Mouse (Mus musculus): ENCODE data around the gene Coa5. TPM values are rescaled to one million over a fixed set of nuclear protein-coding genes. Genes with fewer than 3 reads are reported as not detected.

The Coa5 gene
- 54.0 and 59.4 TPM in 2 replicates for polyA plus RNA-seq (2015; fragmentation: Nextera tagmentation; extraction: Ambion mirVana)

GRCm38 (mm10) chr1:37429366-37430296 is at the start of gene Coa5, which contains the start of gene Unc50:
TSS of gene Coa5 (minus strand) at chr1:37430103.
TSS of gene Unc50 (plus strand) at chr1:37430139.
- Histone ChIP-seq H3K4me3 (peak within 1 kb of the TSS; percentile 95), H3K4me1 (replicated peaks) (peaks cover 38% of the 10 kb centered on the region), H3K27ac (replicated peaks) (peak within 1 kb of the TSS; percentile 76), H3K9me3 (peaks cover 3% of the 10 kb centered on the region; the same call in 1 of the 2 replicates), H3K4me2 (peak within 1 kb of the TSS; percentile 94), H3K9ac (peak within 1 kb of the TSS; percentile 90), H3K27me3 (no peaks in the 10 kb centered on the region), H3K36me3 (peaks cover 56% of the 10 kb centered on the region)
- WGBS, result 4% methylated on average over 55 of the region's 57 CpGs
- ATAC-seq (ENCODE audit: low read depth), result peak; percentile 99

GRCm38 (mm10) chr1:37479074-37479473 is 49.2 kb upstream of the Coa5 start:
- H3K9ac ChIP-seq, result no peak overlapping the region
- H3K27ac ChIP-seq (replicated peaks), result no peak overlapping the region
- H3K9me3 ChIP-seq, result no peaks in the 10 kb centered on the region
- H3K27me3 ChIP-seq, result no peaks in the 10 kb centered on the region
- H3K4me3 ChIP-seq, result no peak overlapping the region
- no peak for ATAC-seq (ENCODE audit: low read depth)
- no peaks in the 10 kb centered on the region for H3K4me1 ChIP-seq (replicated peaks)
- 76% methylated on average over 9 of the region's 9 CpGs for WGBS
- no peak overlapping the region for H3K4me2 ChIP-seq
- peaks cover 3% of the 10 kb centered on the region; the same call in 1 of the 2 replicates for H3K36me3 ChIP-seq

- Histone ChIP-seq H3K4me1 (replicated peaks) (no peaks in the 10 kb centered on the region), H3K27ac (replicated peaks) (no peak overlapping the region), H3K36me3 (peaks cover 3% of the 10 kb centered on the region; the same call in 1 of the 2 replicates), H3K9ac (no peak overlapping the region), H3K4me3 (no peak overlapping the region), H3K9me3 (no peaks in the 10 kb centered on the region), H3K4me2 (no peak overlapping the region), H3K27me3 (no peaks in the 10 kb centered on the region)
- 86% methylated on average over 7 of the region's 7 CpGs for WGBS
- ATAC-seq (ENCODE audit: low read depth), result no peak
Observed at GRCm38 (mm10) chr1:37478416-37478815, 48.5 kb upstream of the Coa5 start.

- H3K36me3 ChIP-seq, result peaks cover 3% of the 10 kb centered on the region; the same call in 1 of the 2 replicates
- H3K4me1 ChIP-seq (replicated peaks), result no peaks in the 10 kb centered on the region
- WGBS, result 82% methylated on average over 5 of the region's 5 CpGs
- H3K9ac ChIP-seq, result no peak overlapping the region
- H3K9me3 ChIP-seq, result no peaks in the 10 kb centered on the region
- no peak overlapping the region for H3K4me3 ChIP-seq
- H3K4me2 ChIP-seq, result no peak overlapping the region
- no peak for ATAC-seq (ENCODE audit: low read depth)
- H3K27me3 ChIP-seq, result no peaks in the 10 kb centered on the region
- H3K27ac ChIP-seq (replicated peaks), result no peak overlapping the region
Observed at GRCm38 (mm10) chr1:37477928-37478327, 48.0 kb upstream of the Coa5 start.

- Histone ChIP-seq H3K9me3 (no peaks in the 10 kb centered on the region), H3K4me3 (no peak overlapping the region), H3K4me1 (replicated peaks) (no peaks in the 10 kb centered on the region), H3K27ac (replicated peaks) (no peak overlapping the region), H3K9ac (no peak overlapping the region), H3K4me2 (no peak overlapping the region), H3K36me3 (0 out of 2 replicates have a peak, but pooled peaks cover 3% of the 10 kb centered on the region), H3K27me3 (no peaks in the 10 kb centered on the region)
- whole genome bisulfite sequencing, result 97% methylated on average over 5 of the region's 5 CpGs
- no peak for ATAC-seq (ENCODE audit: low read depth)
Observed at GRCm38 (mm10) chr1:37477250-37477649, 47.3 kb upstream of the Coa5 start.

GRCm38 (mm10) chr1:37475312-37475711 is 45.4 kb upstream of the Coa5 start:
- H3K9me3 ChIP-seq, result no peaks in the 10 kb centered on the region
- H3K27me3 ChIP-seq, result no peaks in the 10 kb centered on the region
- no peak for ATAC-seq (ENCODE audit: low read depth)

GRCm38 (mm10) chr1:37474634-37475190 is 44.8 kb upstream of the Coa5 start:
- no peaks in the 10 kb centered on the region for H3K9me3 ChIP-seq
- H3K27me3 ChIP-seq, result no peaks in the 10 kb centered on the region
- no peak overlapping the region for H3K9ac ChIP-seq
- no peaks in the 10 kb centered on the region for H3K36me3 ChIP-seq
- no peak overlapping the region for H3K4me3 ChIP-seq
- no peak for ATAC-seq (ENCODE audit: low read depth)
- H3K4me1 ChIP-seq (replicated peaks), result no peaks in the 10 kb centered on the region
- WGBS, result 92% methylated on average over 6 of the region's 6 CpGs
- H3K27ac ChIP-seq (replicated peaks), result no peak overlapping the region
- H3K4me2 ChIP-seq, result no peak overlapping the region

More at GRCm38 (mm10) chr1:37475312-37475711, 45.4 kb upstream of the Coa5 start:
- Histone ChIP-seq H3K4me2 (no peak overlapping the region), H3K27ac (replicated peaks) (no peak overlapping the region), H3K4me1 (replicated peaks) (no peaks in the 10 kb centered on the region), H3K4me3 (no peak overlapping the region), H3K36me3 (no peaks in the 10 kb centered on the region), H3K9ac (no peak overlapping the region)
- 89% methylated on average over 3 of the region's 3 CpGs for WGBS

GRCm38 (mm10) chr1:37474046-37474445 is 44.1 kb upstream of the Coa5 start:
- Histone ChIP-seq H3K4me2 (no peak overlapping the region), H3K9me3 (no peaks in the 10 kb centered on the region), H3K36me3 (no peaks in the 10 kb centered on the region), H3K27me3 (no peaks in the 10 kb centered on the region), H3K9ac (no peak overlapping the region), H3K4me1 (replicated peaks) (no peaks in the 10 kb centered on the region), H3K27ac (replicated peaks) (no peak overlapping the region), H3K4me3 (no peak overlapping the region)
- ATAC-seq (ENCODE audit: low read depth), result no peak
- WGBS, result 85% methylated on average over 8 of the region's 8 CpGs

- no peak overlapping the region for H3K9ac ChIP-seq
- no peaks in the 10 kb centered on the region for H3K27me3 ChIP-seq
- 90% methylated on average over 10 of the region's 10 CpGs for WGBS
- H3K4me3 ChIP-seq, result no peak overlapping the region
- no peak for ATAC-seq (ENCODE audit: low read depth)
- H3K9me3 ChIP-seq, result no peaks in the 10 kb centered on the region
- no peaks in the 10 kb centered on the region for H3K36me3 ChIP-seq
- H3K4me2 ChIP-seq, result no peak overlapping the region
- H3K4me1 ChIP-seq (replicated peaks), result no peaks in the 10 kb centered on the region
- H3K27ac ChIP-seq (replicated peaks), result no peak overlapping the region
Observed at GRCm38 (mm10) chr1:37473251-37473650, 43.3 kb upstream of the Coa5 start.

- no peaks in the 10 kb centered on the region for H3K27me3 ChIP-seq
- H3K9me3 ChIP-seq, result no peaks in the 10 kb centered on the region
- no peak overlapping the region for H3K4me2 ChIP-seq
- H3K9ac ChIP-seq, result no peak overlapping the region
- ATAC-seq (ENCODE audit: low read depth), result no peak
- WGBS, result 82% methylated on average over 6 of the region's 6 CpGs
- no peak overlapping the region for H3K4me3 ChIP-seq
- no peaks in the 10 kb centered on the region for H3K36me3 ChIP-seq
- H3K27ac ChIP-seq (replicated peaks), result no peak overlapping the region
- H3K4me1 ChIP-seq (replicated peaks), result no peaks in the 10 kb centered on the region
Observed at GRCm38 (mm10) chr1:37471179-37472148, 41.6 kb upstream of the Coa5 start.

GRCm38 (mm10) chr1:37469007-37469406 is 39.1 kb upstream of the Coa5 start:
- no peak overlapping the region for H3K27ac ChIP-seq (replicated peaks)
- no peaks in the 10 kb centered on the region for H3K4me1 ChIP-seq (replicated peaks)
- no peak overlapping the region for H3K4me3 ChIP-seq
- 92% methylated on average over 5 of the region's 5 CpGs for WGBS
- H3K4me2 ChIP-seq, result no peak overlapping the region
- H3K9me3 ChIP-seq, result no peaks in the 10 kb centered on the region
- no peak for ATAC-seq (ENCODE audit: low read depth)
- H3K27me3 ChIP-seq, result no peaks in the 10 kb centered on the region
- H3K9ac ChIP-seq, result no peak overlapping the region
- no peaks in the 10 kb centered on the region for H3K36me3 ChIP-seq
